Mouse (Mus musculus) erythroid progenitor cell, adult 5-6 weeks (primary cell): ENCODE data around the gene Ccdc93. TPM values are rescaled to one million over a fixed set of nuclear protein-coding genes. Genes with fewer than 3 reads are reported as not detected.

Experiments used
- ATAC-seq: replicated peaks from 2 replicates; pipeline ENCODE4 v1.8.0; 2016; ENCODE audit warnings: moderate number of reproducible peaks, mild to moderate bottlenecking, moderate TSS enrichment, inconsistent platforms; ENCODE audit not compliant: poor library complexity, low FRiP score, severe bottlenecking
- total RNA-seq, 2 experiments: library from RNA; stranded (forward) in 1 of 2; stranded (reverse) in 1 of 2; fragments of 150-400 nt in 1 of 2; fragments of 186-747, 209-891 nt in 1 of 2; gene quantifications; 2 replicates each; pipeline versions ENCODE4 v1.2.3 to v1.2.4; 2015 to 2017; ENCODE audit warnings: low replicate concordance in 2 of 2

Ccdc93 gene
- total RNA-seq, 2 experiments from 2014 or later: 1.7 to 4.4 TPM

GRCm38 (mm10) chr1:121440535-121441381 is 9.9 kb downstream of the Ccdc93 start:
- ATAC-seq: 0 out of 2 replicates have a peak, but pooled peaks have one; percentile 16

GRCm38 (mm10) chr1:121444147-121444546 is 13.3 kb downstream of the Ccdc93 start:
- ATAC-seq: no peak

- ATAC-seq: no peak
Observed at GRCm38 (mm10) chr1:121447216-121447615, 16.4 kb downstream of the Ccdc93 start.

- ATAC-seq: no peak
Observed at GRCm38 (mm10) chr1:121448166-121448565, 17.3 kb downstream of the Ccdc93 start.

GRCm38 (mm10) chr1:121451009-121451408 is 20.2 kb downstream of the Ccdc93 start:
- no peak for ATAC-seq

GRCm38 (mm10) chr1:121452498-121452897 is 21.6 kb downstream of the Ccdc93 start:
- no peak for ATAC-seq

- ATAC-seq: no peak
Observed at GRCm38 (mm10) chr1:121453053-121453452, 22.2 kb downstream of the Ccdc93 start.

- ATAC-seq: no peak
Observed at GRCm38 (mm10) chr1:121454951-121455350, 24.1 kb downstream of the Ccdc93 start.

- no peak for ATAC-seq
Observed at GRCm38 (mm10) chr1:121460077-121460476, 29.2 kb downstream of the Ccdc93 start.

GRCm38 (mm10) chr1:121461895-121462294 is 31.0 kb downstream of the Ccdc93 start:
- ATAC-seq: no peak

GRCm38 (mm10) chr1:121462643-121463042 is 31.8 kb downstream of the Ccdc93 start:
- ATAC-seq: no peak

GRCm38 (mm10) chr1:121463806-121464205 is 33.0 kb downstream of the Ccdc93 start:
- no peak for ATAC-seq

GRCm38 (mm10) chr1:121466276-121466675 is 35.4 kb downstream of the Ccdc93 start:
- no peak for ATAC-seq

GRCm38 (mm10) chr1:121468271-121468670 is 37.4 kb downstream of the Ccdc93 start:
- no peak for ATAC-seq

- ATAC-seq: no peak
Observed at GRCm38 (mm10) chr1:121471503-121471902, 40.7 kb downstream of the Ccdc93 start.

GRCm38 (mm10) chr1:121477716-121478115 is 46.9 kb downstream of the Ccdc93 start:
- no peak for ATAC-seq

GRCm38 (mm10) chr1:121478284-121478980 is 47.6 kb downstream of the Ccdc93 start:
- no peak for ATAC-seq

- no peak for ATAC-seq
Observed at GRCm38 (mm10) chr1:121479403-121479802, 48.6 kb downstream of the Ccdc93 start.

- no peak for ATAC-seq
Observed at GRCm38 (mm10) chr1:121483091-121483490, 52.2 kb downstream of the Ccdc93 start.

GRCm38 (mm10) chr1:121486803-121487202 is 56.0 kb downstream of the Ccdc93 start:
- ATAC-seq: no peak

GRCm38 (mm10) chr1:121490241-121490640 is 59.4 kb downstream of the Ccdc93 start:
- no peak for ATAC-seq
